7 mouse cellular contexts compared by ENCODE assay signal in the genomic region with DNA sequence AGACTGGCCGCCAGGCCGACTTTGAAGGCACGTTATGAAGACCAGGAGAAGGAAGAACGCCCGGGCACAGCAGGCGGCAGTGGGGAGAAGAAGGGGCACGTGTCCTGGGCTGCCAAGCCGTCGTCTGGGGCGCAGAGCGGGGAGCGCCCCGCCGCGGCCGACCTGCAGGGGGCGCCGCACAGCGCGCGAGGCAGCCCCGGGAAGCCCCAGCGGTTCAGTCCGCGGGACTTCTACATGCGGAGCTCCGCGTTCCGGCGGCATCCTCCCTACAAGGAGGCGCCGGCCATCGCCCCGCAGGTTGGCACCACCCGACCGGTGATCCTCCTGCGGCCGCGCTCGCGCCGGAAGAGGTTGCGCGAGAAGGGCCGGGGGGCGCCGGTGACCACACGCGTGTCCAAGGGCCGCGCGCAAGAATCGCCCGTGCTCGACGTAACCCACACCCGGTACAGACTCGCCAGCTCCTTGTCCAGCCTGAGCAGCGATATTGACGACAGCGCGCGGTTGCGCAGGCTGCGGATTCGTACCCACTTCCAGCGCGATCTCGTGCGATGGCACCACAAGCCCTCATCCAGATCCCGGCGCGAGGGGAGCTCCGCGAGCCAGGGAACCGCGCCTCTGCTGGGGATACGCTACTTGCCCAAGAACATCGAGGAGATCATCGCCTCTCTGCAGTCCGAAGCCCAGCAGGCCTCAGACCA. TPM values are rescaled to one million over a fixed set of nuclear protein-coding genes. Genes with fewer than 3 reads are reported as not detected.
DNase-seq lines count a peak whose midpoint lies in the region; ATAC-seq and TF ChIP-seq lines count a peak whose summit lies in the region.

No protein-coding gene starts in this region.

- no peaks in the 10 kb centered on the region for H3K36me3 ChIP-seq in liver, adult 2 months (ENCODE audit: control insufficient read depth, insufficient read depth, low read length)
- no peaks in the 10 kb centered on the region for H3K36me3 ChIP-seq in midbrain, postnatal 0 days (ENCODE audit: insufficient read depth, low read length)

- H3K9me3 ChIP-seq in midbrain, postnatal 0 days (ENCODE audit: low read length), result no peaks in the 10 kb centered on the region

- TF ChIP-seq CTCF in liver, adult 2 months (IDR thresholded peaks at IDR 0.05; ENCODE audit: low read depth, low read length), result peak; percentile 71
- peak; percentile 56 for TF ChIP-seq CTCF in midbrain, postnatal 0 days (IDR thresholded peaks at IDR 0.05)

- peak; percentile 27 to 53; a peak in 1 of 4 replicates for ATAC-seq in hematopoietic stem cell, adult 5-6 weeks (replicated peaks in 1 of 2; ENCODE audit: insufficient read depth in 1 of 2, low FRiP score in 2 of 2, low TSS enrichment in 1 of 2, low read depth in 1 of 2, poor library complexity in 2 of 2, severe bottlenecking in 2 of 2)
- ATAC-seq in midbrain, postnatal 0 days (ENCODE audit: low FRiP score), result peak; percentile 92

- no peak overlapping the region for H3K27ac ChIP-seq in liver, adult 2 months (replicated peaks; ENCODE audit: insufficient read depth, low read depth, low read length)
- no peak overlapping the region for H3K27ac ChIP-seq in midbrain, postnatal 0 days (ENCODE audit: low read depth, low read length)

- 6% methylated on average over 81 of the region's 81 CpGs for WGBS in liver, adult 2 months
- 3% methylated on average over 67 of the region's 81 CpGs for WGBS in midbrain, postnatal 0 days

- no peaks in the 10 kb centered on the region for H3K79me2 ChIP-seq in liver, adult 2 months (ENCODE audit: control insufficient read depth, insufficient read depth, low read length)

- H3K4me1 ChIP-seq in liver, adult 2 months (ENCODE audit: control insufficient read depth, insufficient read depth, low read length), result peaks cover 6% of the 10 kb centered on the region; the same call in 1 of the 2 replicates
- H3K4me1 ChIP-seq in midbrain, postnatal 0 days (ENCODE audit: insufficient read depth, low read length), result no peaks in the 10 kb centered on the region

- no peaks in the 10 kb centered on the region for H3K27me3 ChIP-seq in liver, adult 2 months (ENCODE audit: control insufficient read depth, insufficient read depth, low read length)
- peaks cover 16% of the 10 kb centered on the region; the same call in 1 of the 2 replicates for H3K27me3 ChIP-seq in midbrain, postnatal 0 days (ENCODE audit: insufficient read depth, low read length)

- DNase-seq in right cerebral cortex, postnatal 10 days (ENCODE audit: low spot score in 2 of 2), result peak; percentile 33 to 47
- no peak for DNase-seq in right cerebral cortex, postnatal 36 days (ENCODE audit: low spot score in 2 of 2)
- peak; percentile 68 for DNase-seq in embryo, embryonic 9.5 days (ENCODE audit: extremely low spot score)
- DNase-seq in liver, adult 2 months (ENCODE audit: extremely low read depth, low read depth, low spot score), result peak; percentile 5
- peak; percentile 39 for DNase-seq in midbrain, postnatal 0 days (ENCODE audit: low spot score)
- no peak for DNase-seq in spleen, postnatal 14 days (ENCODE audit: low spot score in 2 of 2)

- peak overlapping the region; percentile 57 for H3K4me2 ChIP-seq in midbrain, postnatal 0 days (ENCODE audit: low read depth, low read length, poor library complexity, severe bottlenecking)

- TF ChIP-seq POLR2A in liver, adult 2 months (IDR thresholded peaks at IDR 0.05; ENCODE audit: extremely low read depth, insufficient read depth, low read length), result no peak

- peak overlapping the region; percentile 50 for H3K9ac ChIP-seq in liver, adult 2 months (ENCODE audit: low read depth, low read length)
- H3K9ac ChIP-seq in midbrain, postnatal 0 days (replicated peaks; ENCODE audit: low read length, poor library complexity, severe bottlenecking), result peak overlapping the region; percentile 40; the same call in 1 of the 2 replicates

- H3K4me3 ChIP-seq in liver, adult 2 months (ENCODE audit: insufficient read depth, low read depth, low read length), result peak overlapping the region; percentile 22
- H3K4me3 ChIP-seq in midbrain, postnatal 0 days (ENCODE audit: low read depth, low read length), result peak overlapping the region; percentile 43

RNA-seq across cellular contexts. Expression of a gene that starts 12.2 kb away (rescaled TPM):
- total RNA-seq in hematopoietic stem cell, adult 5-6 weeks (2017), result not detected in 2 replicates
- total RNA-seq in liver, adult 2 months (2014; rRNA removed), result 1.0 and 1.1 TPM in 2 replicates
- 0.87 and 1.0 TPM in 2 replicates for polyA plus RNA-seq in liver, adult 2 months (2012; rRNA removed)
- total RNA-seq in midbrain, postnatal 0 days (2014; rRNA removed), result 2.2 and 2.7 TPM in 2 replicates
- polyA plus RNA-seq in midbrain, postnatal 0 days (2015; fragmentation: Nextera tagmentation; extraction: Ambion mirVana), result 0.90 and 0.91 TPM in 2 replicates

RNA-seq across cellular contexts. Expression of a gene that starts 29.4 kb away (rescaled TPM):
- total RNA-seq in hematopoietic stem cell, adult 5-6 weeks (2017), result not detected in 2 replicates
- total RNA-seq in liver, adult 2 months (2014; rRNA removed), result 4.1 and 5.2 TPM in 2 replicates
- 11.8 and 15.2 TPM in 2 replicates for polyA plus RNA-seq in liver, adult 2 months (2012; rRNA removed)
- total RNA-seq in midbrain, postnatal 0 days (2014; rRNA removed), result 2.1 and 2.2 TPM in 2 replicates
- 1.7 and 1.9 TPM in 2 replicates for polyA plus RNA-seq in midbrain, postnatal 0 days (2015; fragmentation: Nextera tagmentation; extraction: Ambion mirVana)

Comparison
In these comparisons a context has a peak if more than half of its experiments do, and no peak if none do; other contexts are left out.
1. DNase-seq: peak in right cerebral cortex, postnatal 10 days (2 of 2), embryo, embryonic 9.5 days (single experiment), liver, adult 2 months (single experiment) and midbrain, postnatal 0 days (single experiment); none in right cerebral cortex, postnatal 36 days (0 of 2) and spleen, postnatal 14 days (0 of 2).